9 mouse cellular contexts compared by ENCODE assay signal in genomic region chr2:153527580-153528531, GRCm38 (mm10). TPM values are rescaled to one million over a fixed set of nuclear protein-coding genes. Genes with fewer than 3 reads are reported as not detected.
A peak's percentile ranks its signal among the peaks of the same experiment; 100 is the strongest.
DNase-seq lines count a peak whose midpoint lies in the region; ATAC-seq and TF ChIP-seq lines count a peak whose summit lies in the region.
"Had no signal": no experiment of that assay in that cellular context is flagged by ENCODE, and none has a peak within 500 bp of the region (broad histone marks: within the 10 kb centered on the region; RNA-seq: fewer than 3 reads in every experiment).

No protein-coding gene starts in this region.

- H3K27me3 ChIP-seq in liver, adult 2 months (ENCODE audit: control insufficient read depth, insufficient read depth, low read length) = peaks cover 21% of the 10 kb centered on the region
- no peaks in the 10 kb centered on the region for H3K27me3 ChIP-seq in midbrain, embryonic 16.5 days (ENCODE audit: control insufficient read depth, insufficient read depth, low read depth, low read length)

- peak overlapping the region; percentile 42 for H3K9ac ChIP-seq in liver, adult 2 months (ENCODE audit: low read depth, low read length)
- H3K9ac ChIP-seq in midbrain, embryonic 16.5 days (ENCODE audit: low read depth, low read length) = peak overlapping the region; percentile 97

- peak overlapping the region; percentile 91 for H3K4me2 ChIP-seq in midbrain, embryonic 16.5 days (ENCODE audit: low read length)

- H3K9me3 ChIP-seq in midbrain, embryonic 16.5 days (replicated peaks; ENCODE audit: control insufficient read depth, low read length, poor library complexity, severe bottlenecking) = no peaks in the 10 kb centered on the region

- 11% methylated on average over 73 of the region's 85 CpGs for WGBS in liver, adult 2 months
- WGBS in midbrain, embryonic 16.5 days = 2% methylated on average over 34 of the region's 85 CpGs

- no peaks in the 10 kb centered on the region for H3K36me3 ChIP-seq in liver, adult 2 months (ENCODE audit: control insufficient read depth, insufficient read depth, low read length)
- H3K36me3 ChIP-seq in midbrain, embryonic 16.5 days (ENCODE audit: control insufficient read depth, insufficient read depth, low read length) = no peaks in the 10 kb centered on the region

- peak; percentile 96 for DNase-seq in heart, adult 11 months
- no peak for DNase-seq in heart, adult 8-10 months (ENCODE audit: low spot score)
- peak; percentile 84 for DNase-seq in adrenal gland, adult 2 months
- DNase-seq in heart, postnatal 4 days = peak; percentile 60
- no peak for DNase-seq in liver, adult 2 months (ENCODE audit: extremely low read depth, low read depth, low spot score)
- peak; percentile 44 for DNase-seq in thymus, postnatal 14 days

- H3K79me2 ChIP-seq in liver, adult 2 months (ENCODE audit: control insufficient read depth, insufficient read depth, low read length) = no peaks in the 10 kb centered on the region

- peak; percentile 14 for ATAC-seq in midbrain, embryonic 16.5 days

- no peaks in the 10 kb centered on the region for H3K4me1 ChIP-seq in embryonic fibroblast, embryonic 13.5 days (ENCODE audit: control insufficient read depth, insufficient read depth, low read length)
- no peaks in the 10 kb centered on the region; the same call in 1 of the 2 replicates for H3K4me1 ChIP-seq in liver, adult 2 months (ENCODE audit: control insufficient read depth, insufficient read depth, low read length)
- peaks cover 34% of the 10 kb centered on the region for H3K4me1 ChIP-seq in midbrain, embryonic 16.5 days (ENCODE audit: control insufficient read depth, insufficient read depth, low read length)

- no peak for TF ChIP-seq POLR2A in embryonic fibroblast, embryonic 13.5 days (IDR thresholded peaks at IDR 0.05; ENCODE audit: low read depth, low read length)
- no peak for TF ChIP-seq POLR2A in liver, adult 2 months (IDR thresholded peaks at IDR 0.05; ENCODE audit: extremely low read depth, insufficient read depth, low read length)

- no peak for TF ChIP-seq CTCF in embryonic fibroblast, embryonic 13.5 days (IDR thresholded peaks at IDR 0.05; ENCODE audit: borderline replicate concordance, insufficient read depth, low read length)
- TF ChIP-seq CTCF in liver, adult 2 months (IDR thresholded peaks at IDR 0.05; ENCODE audit: low read depth, low read length) = no peak

- H3K4me3 ChIP-seq in embryonic fibroblast, embryonic 13.5 days (ENCODE audit: insufficient read depth, low read length) = peak overlapping the region; percentile 22; the same call in 1 of the 2 replicates
- H3K4me3 ChIP-seq in liver, adult 2 months (ENCODE audit: insufficient read depth, low read depth, low read length) = peak overlapping the region; percentile 72
- H3K4me3 ChIP-seq in midbrain, embryonic 16.5 days (ENCODE audit: low read depth, low read length) = peak overlapping the region; percentile 92

- H3K27ac ChIP-seq in embryonic fibroblast, embryonic 13.5 days (ENCODE audit: insufficient read depth, low read length) = no peak overlapping the region
- H3K27ac ChIP-seq in liver, adult 2 months (replicated peaks; ENCODE audit: insufficient read depth, low read depth, low read length) = no peak overlapping the region
- H3K27ac ChIP-seq in midbrain, embryonic 16.5 days (ENCODE audit: low read length) = peak overlapping the region; percentile 88
- H3K27ac ChIP-seq: macrophage had no signal

RNA-seq across cellular contexts. Expression of gene Nol4l, which starts 1.9 kb away (rescaled TPM):
- 1 to 10 TPM; 2.2 to 3.6 (median 3.0) TPM for total RNA-seq in heart, adult 8-10 months (2022)
- total RNA-seq in adrenal gland, adult 2 months (2021) = 10 to 100 TPM; 11.5 to 16.4 TPM
- 6.5 and 9.2 TPM in 2 replicates for polyA plus RNA-seq in adrenal gland, adult 2 months (2012; rRNA removed)
- polyA plus RNA-seq in embryonic fibroblast, embryonic 13.5 days (2011; ENCODE audit: insufficient read length, low read depth, missing spikeins) = 4.2 and 4.7 TPM in 2 replicates
- 10 to 100 TPM; 12.0 to 13.5 TPM for total RNA-seq in heart, postnatal 4 days (2021)
- total RNA-seq in liver, adult 2 months (2014; rRNA removed) = 0.18 and 0.34 TPM in 2 replicates
- 0.44 and 0.80 TPM in 2 replicates for polyA plus RNA-seq in liver, adult 2 months (2012; rRNA removed)
- 39.9 and 47.5 TPM in 2 replicates for polyA plus RNA-seq in midbrain, embryonic 16.5 days (2015; fragmentation: Nextera tagmentation; extraction: Ambion mirVana)

RNA-seq across cellular contexts. Expression of gene 4930404H24Rik, which starts 35.3 kb away (rescaled TPM):
- not detected for total RNA-seq in heart, adult 8-10 months (2022)
- total RNA-seq in adrenal gland, adult 2 months (2021) = not detected
- polyA plus RNA-seq in adrenal gland, adult 2 months (2012; rRNA removed) = not detected in 2 replicates
- polyA plus RNA-seq in embryonic fibroblast, embryonic 13.5 days (2011; ENCODE audit: insufficient read length, low read depth, missing spikeins) = not detected in 2 replicates
- total RNA-seq in heart, postnatal 4 days (2021) = not detected
- total RNA-seq in liver, adult 2 months (2014; rRNA removed) = not detected in 2 replicates
- not detected in 2 replicates for polyA plus RNA-seq in liver, adult 2 months (2012; rRNA removed)
- not detected in 2 replicates for polyA plus RNA-seq in midbrain, embryonic 16.5 days (2015; fragmentation: Nextera tagmentation; extraction: Ambion mirVana)
- polyA plus RNA-seq: macrophage had no signal

Comparison
In these comparisons a context has a peak if more than half of its experiments do, and no peak if none do; other contexts are left out.
1. DNase-seq: peak in heart, adult 11 months (single experiment), adrenal gland, adult 2 months (single experiment), heart, postnatal 4 days (single experiment) and thymus, postnatal 14 days (single experiment); none in heart, adult 8-10 months (single experiment) and liver, adult 2 months (single experiment).
2. H3K4me3 ChIP-seq: peak in every context shown above with its lines; median percentile 92 in midbrain, embryonic 16.5 days; 72 in liver, adult 2 months; 22 in embryonic fibroblast, embryonic 13.5 days.